Mouse (Mus musculus) CH12.LX (cell line): Measurements from ENCODE around the gene Thumpd3. TPM values are rescaled to one million over a fixed set of nuclear protein-coding genes. Genes with fewer than 3 reads are reported as not detected.

Source experiments
- DNase-seq: peaks from one replicate; pipeline ENCODE4 v3.0.0-alpha.2; 2013; ENCODE audit errors: extremely low read depth
- H3K27ac ChIP-seq: 2 replicates; pipeline ENCODE4 v1.5.1; 2012; ENCODE audit warnings: low read depth, mild to moderate bottlenecking, control low read depth, moderate library complexity; ENCODE audit not compliant: insufficient read depth
- H3K27me3 ChIP-seq: replicated peaks from 2 replicates; pipeline ENCODE3; 2012; ENCODE audit warnings: inconsistent platforms
- H3K36me3 ChIP-seq, 2 experiments: replicated peaks in 1 of 2; 2 replicates each; pipeline versions ENCODE3 to v1.6.1; 2012; ENCODE audit warnings: inconsistent platforms in 1 of 2, low read length in 1 of 2, mild to moderate bottlenecking in 1 of 2, mixed read lengths in 1 of 2, moderate library complexity in 1 of 2; ENCODE audit not compliant: control insufficient read depth in 1 of 2, insufficient read depth in 1 of 2
- H3K4me1 ChIP-seq, 2 experiments: 2 replicates each; pipeline ENCODE4 v1.6.1; 2012; ENCODE audit warnings: inconsistent platforms in 1 of 2, moderate library complexity in 1 of 2; ENCODE audit not compliant: insufficient read depth in 2 of 2, control insufficient read depth in 1 of 2
- H3K4me2 ChIP-seq: 2 replicates; pipeline ENCODE4 v1.6.1; 2012; ENCODE audit warnings: low read depth, mild to moderate bottlenecking, control low read depth; ENCODE audit not compliant: poor library complexity, insufficient read depth, severe bottlenecking
- H3K4me3 ChIP-seq, 3 experiments: fragments of 150-350 bp in 1 of 3; sonication (generic) in 1 of 3; replicated peaks in 1 of 3; 2 replicates each; pipeline versions ENCODE3 to v1.5.1; 2011 to 2012; ENCODE audit warnings: low read depth in 2 of 3, low read length in 2 of 3, mild to moderate bottlenecking in 2 of 3, moderate library complexity in 2 of 3, control low read depth in 1 of 3, improper control_type of control experiment in 1 of 3, inconsistent platforms in 1 of 3, mixed read lengths in 1 of 3; ENCODE audit not compliant: poor library complexity in 1 of 3
- H3K79me2 ChIP-seq: replicated peaks from 2 replicates; pipeline ENCODE4 v1.6.1; 2012; ENCODE audit warnings: mild to moderate bottlenecking, moderate library complexity; ENCODE audit not compliant: control insufficient read depth, poor library complexity, insufficient read depth, severe bottlenecking; ENCODE audit errors: extremely low read depth
- H3K9ac ChIP-seq: 2 replicates; pipeline ENCODE4 v1.6.1; 2012; ENCODE audit warnings: low read depth, mild to moderate bottlenecking, control low read depth, moderate library complexity; ENCODE audit not compliant: insufficient read depth
- H3K9me3 ChIP-seq: replicated peaks from 2 replicates; pipeline ENCODE3; 2012; ENCODE audit warnings: low read length, inconsistent platforms, mixed read lengths
- CHD1 ChIP-seq: IDR thresholded peaks from 2 replicates; pipeline ENCODE4 v1.6.1; 2012; ENCODE audit warnings: low read depth, low read length, improper control_type of control experiment, inconsistent platforms
- CHD2 ChIP-seq: IDR thresholded peaks from 2 replicates; pipeline ENCODE4 v1.6.1; 2011; ENCODE audit warnings: low read length, improper control_type of control experiment
- ELF1 ChIP-seq: IDR thresholded peaks from 2 replicates; pipeline ENCODE4 v1.6.1; 2014; ENCODE audit warnings: low read depth, mild to moderate bottlenecking, inconsistent platforms, low read length, improper control_type of control experiment
- EP300 ChIP-seq: IDR thresholded peaks from 2 replicates; pipeline ENCODE4 v1.6.1; 2011; ENCODE audit warnings: low read length, improper control_type of control experiment
- HCFC1 ChIP-seq: IDR thresholded peaks from 2 replicates; pipeline ENCODE4 v1.6.1; 2012; ENCODE audit warnings: low read depth, mild to moderate bottlenecking, inconsistent platforms, low read length, improper control_type of control experiment
- JUND ChIP-seq: conservative IDR thresholded peaks from 2 replicates; pipeline ENCODE4 v1.6.1; 2011; ENCODE audit warnings: low read depth, low read length, improper control_type of control experiment
- MAFK ChIP-seq: IDR thresholded peaks from 2 replicates; pipeline ENCODE4 v1.6.1; 2011; ENCODE audit warnings: low read length, improper control_type of control experiment; ENCODE audit not compliant: insufficient replicate concordance
- MAX ChIP-seq: IDR thresholded peaks from 2 replicates; pipeline ENCODE4 v1.6.1; 2011; ENCODE audit warnings: low read length, improper control_type of control experiment
- MAZ ChIP-seq: IDR thresholded peaks from 2 replicates; pipeline ENCODE4 v1.6.1; 2012; ENCODE audit warnings: low read depth, mild to moderate bottlenecking, inconsistent platforms, low read length, improper control_type of control experiment, moderate library complexity
- MEF2A ChIP-seq: IDR thresholded peaks from 2 replicates; pipeline ENCODE4 v1.6.1; 2014; ENCODE audit warnings: low read depth, mild to moderate bottlenecking, inconsistent platforms, low read length, improper control_type of control experiment, borderline replicate concordance
- MYC ChIP-seq: IDR thresholded peaks from 2 replicates; pipeline ENCODE4 v1.6.1; 2011; ENCODE audit warnings: low read depth, mild to moderate bottlenecking, improper control_type of control experiment, low read length
- NELFE ChIP-seq: IDR thresholded peaks from 2 replicates; pipeline ENCODE4 v1.6.1; 2011; ENCODE audit warnings: low read depth, low read length, improper control_type of control experiment
- NRF1 ChIP-seq: IDR thresholded peaks from 2 replicates; pipeline ENCODE4 v1.6.1; 2014; ENCODE audit warnings: low read depth, mild to moderate bottlenecking, inconsistent platforms, low read length, improper control_type of control experiment, moderate library complexity
- POLR2AphosphoS2 ChIP-seq: IDR thresholded peaks from 2 replicates; pipeline ENCODE4 v1.6.1; 2011; ENCODE audit warnings: low read depth, low read length, improper control_type of control experiment
- RAD21 ChIP-seq: IDR thresholded peaks from 2 replicates; pipeline ENCODE4 v1.6.1; 2011; ENCODE audit warnings: low read depth, mild to moderate bottlenecking, low read length, improper control_type of control experiment, moderate library complexity
- RCOR1 ChIP-seq: conservative IDR thresholded peaks from 2 replicates; pipeline ENCODE4 v1.6.1; 2012; ENCODE audit warnings: low read depth, mild to moderate bottlenecking, inconsistent platforms, low read length, improper control_type of control experiment
- UBTF ChIP-seq: IDR thresholded peaks from 2 replicates; pipeline ENCODE4 v1.6.1; 2012; ENCODE audit warnings: low read depth, mild to moderate bottlenecking, inconsistent platforms, low read length, improper control_type of control experiment, moderate library complexity
- USF2 ChIP-seq: conservative IDR thresholded peaks from 2 replicates; pipeline ENCODE4 v1.6.1; 2011; ENCODE audit warnings: low read depth, low read length, improper control_type of control experiment
- ZC3H11A ChIP-seq: IDR thresholded peaks from 2 replicates; pipeline ENCODE4 v1.6.1; 2012; ENCODE audit warnings: low read depth, mild to moderate bottlenecking, inconsistent platforms, low read length, improper control_type of control experiment
- ZKSCAN1 ChIP-seq: IDR thresholded peaks from 2 replicates; pipeline ENCODE4 v1.6.1; 2012; ENCODE audit warnings: low read depth, inconsistent platforms, low read length, improper control_type of control experiment, borderline replicate concordance
- ZNF384 ChIP-seq: IDR thresholded peaks from 2 replicates; pipeline ENCODE4 v1.6.1; 2012; ENCODE audit warnings: low read depth, low read length, improper control_type of control experiment, inconsistent platforms
- dilution Hi-C: fragments of 300-500 bp; cut with MboI; formaldehyde crosslinking; loops from 2 replicates; pipeline ENCODE4 v1.14.3; 2020; ENCODE audit warnings: low sequenced_read_pairs; ENCODE audit not compliant: extremely low pct_unique_long_range_greater_than_20kb, extremely low pct_ligation_motif_present
- in situ Hi-C: fragments of 300-500 bp; cut with MboI; formaldehyde crosslinking; loops from 3 replicates; pipeline ENCODE4 v1.14.3; 2019; ENCODE audit warnings: low sequenced_read_pairs, low pct_ligation_motif_present, low pct_unique_long_range_greater_than_20kb, mixed read lengths
- polyA plus RNA-seq: library from polyadenylated mRNA; unstranded; fragments of >175 nt; gene quantifications from 2 replicates; pipeline ENCODE4 v1.2.1, GENCODE M21; 2012; ENCODE audit warnings: low read depth; ENCODE audit not compliant: insufficient read length
- total RNA-seq, 2 experiments: library from RNA; depleted of rRNA; stranded (reverse); fragments of 300-350 nt in 1 of 2; fragments of >200 nt in 1 of 2; gene quantifications; 2 replicates each; pipeline ENCODE4 v1.2.3; 2012 to 2014

The Thumpd3 gene
- total and polyA plus RNA-seq, 3 experiments: 37.1 to 78.1 (median 69.3) TPM

- dilution Hi-C loops: no loop called here
Measured at GRCm38 (mm10) chr6:113040319-113040718, 5.7 kb upstream of the Thumpd3 start.

GRCm38 (mm10) chr6:113041215-113041990, 4.6 kb upstream of the Thumpd3 start:
- no peak for DNase-seq
- H3K79me2 ChIP-seq: peaks cover 10% of the 10 kb centered on the region
- no peak overlapping the region for H3K9ac ChIP-seq
- dilution Hi-C loops: no loop called here
- in situ Hi-C loops: loop anchor here (5.0 to 10.0 kb wide), 2 partner anchors 36 to 263 kb away; partner anchors contain the start of genes Brpf1 and Setd5
- H3K4me1 ChIP-seq: peaks cover 3 to 22% of the 10 kb centered on the region in 2 experiments; a peak in 2 of 4 replicates
- H3K9me3 ChIP-seq: no peaks in the 10 kb centered on the region
- no peak overlapping the region for H3K4me3 ChIP-seq
- no peaks in the 10 kb centered on the region for H3K36me3 ChIP-seq
- no peak overlapping the region for H3K4me2 ChIP-seq
- TF ChIP-seq EP300 (no peak), POLR2AphosphoS2 (no peak), MAZ (no peak), RCOR1 (no peak), CHD1 (no peak), UBTF (no peak)
- no peaks in the 10 kb centered on the region for H3K27me3 ChIP-seq
- H3K27ac ChIP-seq: no peak overlapping the region

More at GRCm38 (mm10) chr6:113040319-113040718, 5.7 kb upstream of the Thumpd3 start:
- H3K36me3 ChIP-seq: no peaks in the 10 kb centered on the region
- H3K4me1 ChIP-seq: peaks cover 3 to 22% of the 10 kb centered on the region in 2 experiments; a peak in 2 of 4 replicates
- H3K79me2 ChIP-seq: peaks cover 7% of the 10 kb centered on the region; the same call in 1 of the 2 replicates
- no peak for DNase-seq
- in situ Hi-C loops: loop anchor here (5.0 to 10.0 kb wide), 2 partner anchors 37 to 264 kb away; partner anchors contain the start of genes Brpf1 and Setd5
- no peaks in the 10 kb centered on the region for H3K9me3 ChIP-seq
- H3K9ac ChIP-seq: no peak overlapping the region
- H3K27ac ChIP-seq: no peak overlapping the region
- no peak overlapping the region for H3K4me2 ChIP-seq
- H3K27me3 ChIP-seq: no peaks in the 10 kb centered on the region
- H3K4me3 ChIP-seq: no peak overlapping the region
- no peak for TF ChIP-seq NRF1
- no peak for TF ChIP-seq USF2
- TF ChIP-seq ZKSCAN1: no peak
- no peak for TF ChIP-seq ELF1
- no peak for TF ChIP-seq JUND
- no peak for TF ChIP-seq MAX
- TF ChIP-seq RAD21: no peak
- TF ChIP-seq MYC: no peak
- no peak for TF ChIP-seq MEF2A
- no peak for TF ChIP-seq MAZ
- TF ChIP-seq MAFK: no peak
- TF ChIP-seq HCFC1: no peak
- TF ChIP-seq NELFE: no peak
- no peak for TF ChIP-seq CHD2
- no peak for TF ChIP-seq ZNF384
- no peak for TF ChIP-seq ZC3H11A
